In genomic region chr5:138920156-138920845, GRCm38 (mm10) we compare ENCODE assay signal across 9 mouse cellular contexts.
DNase-seq lines count a peak whose midpoint lies in the region; ATAC-seq lines count a peak whose summit lies in the region.
"Had no signal": no experiment of that assay in that cellular context is flagged by ENCODE, and none has a peak within 500 bp of the region (broad histone marks: within the 10 kb centered on the region; RNA-seq: fewer than 3 reads in every experiment).

No protein-coding gene starts in this region.

- H3K27me3 ChIP-seq in hindbrain, embryonic 15.5 days = no peaks in the 10 kb centered on the region
- H3K27me3 ChIP-seq in hindbrain, embryonic 12.5 days = no peaks in the 10 kb centered on the region

- ATAC-seq in hindbrain, embryonic 15.5 days (ENCODE audit: low FRiP score, low read depth) = peak; percentile 91
- ATAC-seq in hindbrain, embryonic 12.5 days (ENCODE audit: low FRiP score) = no peak

- H3K4me1 ChIP-seq in hindbrain, embryonic 15.5 days (replicated peaks) = no peaks in the 10 kb centered on the region
- no peaks in the 10 kb centered on the region for H3K4me1 ChIP-seq in hindbrain, embryonic 12.5 days

- no peak overlapping the region for H3K9ac ChIP-seq in hindbrain, embryonic 15.5 days
- H3K9ac ChIP-seq in hindbrain, embryonic 12.5 days = no peak overlapping the region

- no peak overlapping the region for H3K4me3 ChIP-seq in hindbrain, embryonic 15.5 days
- H3K4me3 ChIP-seq in hindbrain, embryonic 12.5 days = no peak overlapping the region

- no peak overlapping the region for H3K4me2 ChIP-seq in hindbrain, embryonic 15.5 days
- no peak overlapping the region for H3K4me2 ChIP-seq in hindbrain, embryonic 12.5 days (replicated peaks)

- no peak overlapping the region for H3K27ac ChIP-seq in hindbrain, embryonic 15.5 days (replicated peaks)
- no peak overlapping the region for H3K27ac ChIP-seq in hindbrain, embryonic 12.5 days
- H3K27ac ChIP-seq: macrophage had no signal

- no peaks in the 10 kb centered on the region for H3K36me3 ChIP-seq in hindbrain, embryonic 15.5 days
- H3K36me3 ChIP-seq in hindbrain, embryonic 12.5 days = no peaks in the 10 kb centered on the region

- 62% methylated on average over 7 of the region's 7 CpGs for WGBS in hindbrain, embryonic 15.5 days
- WGBS in hindbrain, embryonic 12.5 days = 77% methylated on average over 7 of the region's 7 CpGs

- no peaks in the 10 kb centered on the region for H3K9me3 ChIP-seq in hindbrain, embryonic 15.5 days
- H3K9me3 ChIP-seq in hindbrain, embryonic 12.5 days (replicated peaks) = no peaks in the 10 kb centered on the region

- peak; percentile 61 to 69 for DNase-seq in cerebellum, adult 18-20 months
- DNase-seq in gastrocnemius, postnatal 25 days = peak; percentile 87
- DNase-seq in kidney, postnatal 36 days = peak; percentile 90 to 94
- peak; percentile 76 for DNase-seq in lung, postnatal 10 days
- DNase-seq in urinary bladder, postnatal 36 days (ENCODE audit: low spot score in 2 of 2) = peak; percentile 60 to 77
- DNase-seq in thymus, postnatal 25 days = no peak
